Mouse (Mus musculus): ENCODE data around the gene Ppp2r2c. TPM values are rescaled to one million over a fixed set of nuclear protein-coding genes. Genes with fewer than 3 reads are reported as not detected.

The Ppp2r2c gene
- total RNA-seq, 2 experiments from 2014 or later, result 383 to 399 TPM

DNA sequence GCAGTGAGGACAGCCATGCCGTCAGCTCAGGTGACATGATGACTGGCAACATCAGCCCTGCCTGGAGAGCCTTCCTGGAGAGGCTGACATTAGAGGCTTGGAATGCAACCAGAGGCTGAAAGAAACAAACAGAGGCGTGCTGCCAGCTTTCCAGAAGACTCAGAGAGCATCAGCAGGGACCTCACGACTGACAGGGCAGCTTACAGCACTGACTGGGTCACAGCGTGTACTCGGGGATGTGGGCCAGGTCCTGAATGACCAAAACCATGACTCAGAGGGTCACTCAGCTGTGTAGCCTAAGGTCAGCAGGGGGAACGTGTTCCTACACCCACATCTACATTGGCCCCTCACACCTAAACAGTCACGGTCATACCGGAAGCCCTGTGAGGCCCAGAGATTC is 110.7 kb downstream of the Ppp2r2c start:
- DNase-seq (ENCODE audit: low spot score in 2 of 2), result no peak

DNA sequence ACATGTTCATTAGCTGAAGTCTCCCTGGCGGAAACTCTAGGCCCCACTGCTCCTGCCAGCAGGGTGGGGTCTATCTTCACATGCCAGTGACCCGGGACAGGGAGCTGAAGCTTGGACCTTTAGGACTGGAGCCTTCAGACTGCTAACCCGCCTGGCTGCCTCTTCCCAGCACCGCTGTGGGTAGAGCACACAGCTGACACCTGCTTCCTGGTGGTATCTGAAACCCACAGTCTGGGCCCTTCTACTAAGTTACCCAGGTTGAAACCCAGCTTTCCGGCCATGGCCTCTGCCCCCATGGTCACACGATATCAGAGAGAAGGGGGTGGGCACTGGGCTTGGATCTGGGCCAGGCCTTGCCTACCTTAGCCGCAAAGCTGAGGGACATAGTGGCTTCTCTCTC is 111.3 kb downstream of the Ppp2r2c start:
- DNase-seq (ENCODE audit: low spot score in 2 of 2), result no peak

DNA sequence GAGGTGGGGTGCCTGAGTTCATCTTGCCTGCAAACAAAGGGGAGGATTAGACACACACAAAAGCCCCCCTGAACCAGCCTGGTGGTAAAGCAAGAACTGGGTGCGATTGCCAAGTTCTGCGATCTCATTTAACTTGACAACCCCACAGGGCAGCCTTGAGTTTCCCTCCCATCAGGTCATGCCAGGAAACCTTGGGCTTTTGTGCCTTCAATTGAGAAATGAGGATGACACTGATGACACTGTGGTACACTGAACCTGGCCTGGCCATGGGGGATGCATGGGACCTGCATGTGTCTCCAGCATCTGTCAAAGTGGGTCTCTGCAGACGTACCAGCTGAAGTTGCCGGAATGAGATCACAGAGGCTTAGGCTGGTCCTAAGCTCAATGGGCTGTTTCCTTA is 114.0 kb downstream of the Ppp2r2c start:
- DNase-seq (ENCODE audit: low spot score in 2 of 2), result no peak

DNA sequence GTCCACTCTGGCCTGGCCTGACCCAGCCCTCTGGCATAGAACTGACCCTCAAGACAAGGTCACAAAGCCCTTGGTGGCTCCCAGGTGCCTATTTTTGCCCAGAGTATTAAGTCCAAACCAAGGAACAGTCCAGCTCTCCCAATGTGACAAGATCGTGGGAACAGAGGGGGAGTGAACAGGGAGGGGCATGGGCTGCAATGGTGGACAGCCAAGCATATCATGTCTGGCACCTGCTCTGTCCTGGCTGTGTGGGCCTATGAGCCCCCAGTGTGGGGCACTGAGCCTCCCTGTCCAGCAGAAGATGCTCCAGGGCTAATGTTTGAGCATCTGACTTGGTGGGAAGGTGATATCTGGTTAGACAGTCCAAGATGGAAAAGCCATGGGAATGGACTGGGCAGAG is 118.3 kb downstream of the Ppp2r2c start:
- DNase-seq (ENCODE audit: low spot score in 2 of 2), result no peak

DNA sequence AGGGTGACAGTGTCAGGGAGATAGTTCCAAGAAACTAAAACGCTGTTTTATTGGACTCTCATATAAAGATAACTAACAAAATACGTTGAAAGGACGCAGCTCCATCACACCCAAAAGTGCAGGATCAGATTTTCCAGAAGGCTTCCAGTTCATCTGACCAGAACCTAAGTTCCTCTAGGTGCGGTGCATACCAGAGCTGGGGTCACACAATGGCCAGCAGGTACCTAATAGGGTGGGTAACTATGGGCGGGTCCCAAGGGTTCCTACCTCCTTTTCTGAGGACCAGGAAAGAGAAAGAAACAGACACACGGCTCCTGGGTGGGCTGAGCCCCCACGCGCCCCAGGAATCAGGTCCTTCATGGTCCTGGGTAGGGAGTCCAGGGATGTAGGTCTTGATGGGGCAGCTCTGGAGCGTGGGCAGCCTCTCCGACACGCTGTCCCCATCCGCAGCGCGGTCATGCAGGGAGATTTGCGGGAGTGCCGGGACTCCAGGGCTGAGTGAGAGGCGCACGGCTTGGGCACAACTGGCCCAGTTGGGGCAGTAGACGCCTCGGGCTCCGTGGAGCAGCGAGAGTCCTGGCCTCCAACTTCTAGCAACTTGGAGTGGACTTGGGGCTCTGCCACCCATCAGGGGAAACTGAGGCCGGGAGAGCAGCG is 119.9 kb downstream of the Ppp2r2c start:
- DNase-seq (ENCODE audit: low spot score in 2 of 2), result no peak

DNA sequence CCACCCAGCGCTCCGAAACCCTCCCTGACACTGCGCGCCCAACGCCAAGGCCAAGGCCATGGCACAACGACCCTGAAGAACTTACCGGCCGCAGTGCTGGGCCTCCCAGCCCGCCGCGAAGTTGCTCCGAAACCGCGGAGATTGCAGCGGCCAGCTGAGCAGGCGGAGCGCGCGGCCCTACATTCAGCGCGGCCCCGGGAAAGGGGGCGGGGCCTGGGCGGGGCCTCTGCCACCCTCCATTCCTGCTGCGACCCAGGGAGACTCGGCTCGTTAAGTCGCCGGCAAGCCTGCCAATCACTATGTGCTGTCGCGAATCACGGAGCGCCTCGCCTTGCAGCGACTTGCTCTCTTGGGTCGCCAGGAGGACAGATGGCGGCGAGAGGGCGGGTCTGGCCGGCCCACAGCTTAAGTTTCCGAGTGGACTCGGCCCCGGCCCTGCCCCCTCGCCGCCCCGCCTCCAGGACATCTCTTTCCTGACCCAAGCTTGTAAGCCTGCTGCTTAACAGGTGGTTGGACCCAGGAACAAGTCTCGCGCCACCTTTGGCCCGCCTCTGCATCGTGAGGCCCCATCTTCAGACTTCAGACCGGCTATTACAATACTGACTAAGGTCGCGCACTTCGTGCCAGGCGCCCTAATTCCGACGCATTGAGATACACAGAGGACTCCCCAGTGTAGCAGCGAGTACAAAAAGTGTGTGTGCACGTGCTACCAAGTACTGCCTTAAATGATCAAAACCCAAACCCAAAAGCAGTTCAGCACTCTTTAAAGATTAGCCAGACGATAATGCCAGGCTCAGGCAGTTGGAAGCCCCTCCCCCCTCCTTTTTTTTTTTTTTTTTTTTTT is 120.7 kb downstream of the Ppp2r2c start, which contains the start of gene Wfs1:
TSS of gene Wfs1 (minus strand) at position 425 of the 844 bp plus-strand sequence.
- DNase-seq (ENCODE audit: low spot score in 2 of 2), result peak; percentile 93 to 98

DNA sequence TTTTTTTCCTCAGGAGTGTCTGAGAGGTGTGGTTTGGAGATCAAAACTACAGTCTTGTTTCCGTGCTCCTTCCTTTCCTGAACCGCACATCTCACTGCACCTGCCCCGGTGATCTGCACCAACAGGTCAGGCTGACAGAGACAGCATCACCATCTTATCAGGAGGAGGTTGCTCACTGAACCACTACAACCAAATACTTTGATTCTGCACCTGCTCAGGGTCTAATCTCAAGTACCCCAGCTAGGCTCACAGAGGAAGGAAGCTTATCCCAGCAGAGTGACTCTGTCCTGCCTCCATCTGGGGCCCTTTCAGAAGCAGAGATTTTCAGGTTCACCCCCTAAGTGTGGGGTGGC is 121.3 kb downstream of the Ppp2r2c start:
- DNase-seq (ENCODE audit: low spot score in 2 of 2), result no peak

DNA sequence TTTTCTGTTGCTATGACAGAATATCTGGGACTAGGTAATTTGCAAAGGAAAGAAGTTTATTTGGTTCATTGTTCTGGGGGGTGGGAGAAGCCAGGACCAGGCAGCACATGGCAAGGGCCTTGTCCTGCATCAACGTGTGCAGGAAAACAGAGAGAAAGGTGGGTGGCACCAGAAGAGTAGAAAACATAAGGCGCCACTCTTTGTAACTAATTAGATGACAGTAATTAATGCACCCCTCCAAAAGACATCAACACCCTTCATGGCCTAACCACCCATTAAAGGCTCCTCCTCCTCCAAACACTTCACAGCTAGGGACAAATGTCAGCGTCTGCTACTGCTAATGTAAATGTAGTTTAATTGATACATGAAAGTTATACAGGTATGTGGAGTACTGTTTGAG is 121.9 kb downstream of the Ppp2r2c start:
- DNase-seq (ENCODE audit: low spot score in 2 of 2), result no peak

DNA sequence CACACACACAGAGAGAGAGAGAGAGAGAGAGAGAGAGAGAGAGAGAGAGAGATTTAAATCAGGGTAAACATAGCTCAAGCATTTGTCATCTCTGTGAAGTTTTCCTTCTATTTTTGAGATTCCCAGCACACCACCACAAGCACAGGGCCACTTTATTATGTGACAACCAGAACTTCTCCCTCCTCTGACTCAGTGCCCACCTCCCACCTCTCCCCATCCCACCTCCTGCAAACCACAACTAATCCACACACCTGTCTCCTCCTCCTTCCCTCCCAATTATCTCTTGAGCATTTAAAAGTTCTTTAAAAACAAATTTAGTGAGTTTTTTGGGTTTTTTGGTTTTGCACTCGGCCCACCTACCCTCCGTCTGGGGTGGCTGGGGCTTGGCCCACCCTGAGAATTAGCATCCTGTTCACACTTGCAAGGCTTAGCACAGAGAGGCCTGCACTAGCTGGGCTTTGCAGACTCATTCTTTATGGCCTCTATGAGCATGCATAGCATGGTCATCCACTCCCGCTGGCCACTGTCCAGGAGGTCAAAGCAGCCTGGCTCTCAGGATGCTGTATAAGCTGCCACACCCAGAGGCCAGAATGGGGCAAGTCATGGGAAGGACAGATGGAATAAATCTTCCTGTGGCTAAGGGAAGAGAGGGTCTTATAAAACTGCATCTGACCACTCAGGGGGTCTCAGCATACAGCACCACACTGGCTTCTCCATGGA is 122.5 kb downstream of the Ppp2r2c start:
- no peak for DNase-seq (ENCODE audit: low spot score in 2 of 2)

DNA sequence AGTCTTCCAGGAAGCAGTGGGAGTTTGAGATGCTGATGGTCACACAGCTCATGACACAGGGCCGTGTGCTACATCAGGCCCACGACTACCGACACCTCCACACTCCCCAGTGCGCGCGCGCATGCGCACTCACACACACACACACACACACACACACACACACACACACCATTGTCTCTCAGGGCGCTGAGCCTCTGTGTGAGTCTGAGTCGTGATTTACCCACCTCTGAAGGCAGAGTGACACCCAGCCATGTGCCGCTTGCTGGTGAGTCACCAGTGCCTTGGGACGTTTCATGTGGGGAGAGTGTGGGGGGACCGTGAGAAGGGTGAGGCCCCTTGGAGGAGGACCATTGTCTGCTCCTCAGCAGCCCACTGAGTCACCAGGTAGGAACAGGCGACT is 128.1 kb downstream of the Ppp2r2c start:
- DNase-seq (ENCODE audit: low spot score in 2 of 2), result no peak

DNA sequence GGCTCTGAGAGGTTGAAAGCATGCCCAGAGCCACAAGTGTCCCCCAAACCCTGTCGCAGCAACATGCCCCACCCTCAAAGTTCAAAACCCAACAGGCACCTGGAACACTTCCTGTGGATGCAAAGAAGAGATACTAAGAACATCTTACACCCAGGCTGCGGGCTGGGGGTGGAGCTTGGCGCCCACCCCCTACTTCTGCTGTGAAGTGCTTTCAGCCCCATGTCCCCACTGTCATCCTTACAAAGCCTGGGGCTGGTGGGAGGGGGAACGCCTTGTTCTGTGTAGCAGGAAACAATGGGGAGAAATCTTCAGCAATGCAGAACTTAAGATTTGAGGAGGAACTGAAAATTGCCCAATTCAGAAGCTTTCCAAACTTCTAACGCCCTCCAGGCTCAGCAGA is 129.7 kb downstream of the Ppp2r2c start:
- DNase-seq (ENCODE audit: low spot score in 2 of 2), result peak in 1 of 2 experiments; percentile 55

DNA sequence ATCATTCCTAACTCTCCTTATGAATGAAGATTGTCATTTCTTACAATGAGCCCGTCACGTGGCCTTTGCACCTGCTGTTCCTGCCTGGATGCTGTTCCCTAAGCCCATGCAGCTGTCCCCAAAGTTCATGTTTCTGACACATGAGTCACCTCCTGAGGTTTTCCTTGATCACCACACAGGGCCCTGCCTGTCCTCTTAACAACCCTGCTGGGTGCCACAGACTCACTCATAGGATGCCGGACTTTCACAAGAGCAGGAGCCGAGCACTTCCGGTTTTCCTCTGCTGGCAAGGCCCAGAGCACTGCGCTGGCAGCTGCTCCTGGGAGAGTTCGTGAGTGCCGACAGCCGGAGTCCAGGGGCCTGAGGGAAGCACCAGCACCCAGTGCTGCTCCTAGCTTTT is 132.7 kb downstream of the Ppp2r2c start:
- no peak for DNase-seq (ENCODE audit: low spot score in 2 of 2)

DNA sequence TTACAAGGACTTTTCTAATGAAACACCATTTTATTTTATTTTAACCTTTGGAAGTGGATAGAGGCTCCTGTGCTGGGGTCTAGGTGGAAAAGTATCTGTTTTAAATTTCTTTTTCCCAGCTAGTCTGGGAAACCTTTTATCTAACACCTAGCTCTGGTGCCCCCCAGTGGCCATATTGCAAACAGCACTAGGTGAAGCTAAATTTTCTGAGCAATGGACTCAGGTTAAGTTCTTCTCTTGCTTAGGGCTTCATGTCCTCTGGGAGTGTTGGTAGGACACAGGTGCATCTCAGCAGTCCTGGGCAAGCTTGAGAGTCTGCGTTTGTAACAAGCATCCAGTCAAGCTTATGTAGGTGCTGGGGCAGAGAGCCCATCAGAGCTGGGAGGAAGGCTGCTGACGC is 133.7 kb downstream of the Ppp2r2c start:
- peak; percentile 52 to 90 for DNase-seq (ENCODE audit: low spot score in 2 of 2)

Other genes with a start within 250 kb of the Ppp2r2c start
- gene D5Ertd579e, start 172.5 kb upstream of the Ppp2r2c start, total RNA-seq (2021), result 10 to 100 TPM; 89.0 to 98.6 TPM
- gene Bloc1s4, start 119.9 kb upstream of the Ppp2r2c start, total RNA-seq (2021), result 10 to 100 TPM; 23.7 to 25.2 TPM
- 100 to 1,000 TPM; 581 to 596 TPM for gene Mrfap1, start 71.7 kb upstream of the Ppp2r2c start, total RNA-seq (2021)
- gene Man2b2, start 37.9 kb upstream of the Ppp2r2c start, total RNA-seq (2021), result 10 to 100 TPM; 28.9 to 31.0 TPM
- 100 to 1,000 TPM; 145 to 182 TPM for gene Wfs1, start 120.7 kb downstream of the Ppp2r2c start, total RNA-seq (2021)
- gene Gm1043, start 216.9 kb downstream of the Ppp2r2c start, total RNA-seq (2021), result 10 to 100 TPM; 27.1 to 29.1 TPM

All from layer of hippocampus, adult 18-20 months (tissue).